Mouse (Mus musculus) cortical plate, adult 2 months (tissue): ENCODE data around the gene Mdm1. TPM values are rescaled to one million over a fixed set of nuclear protein-coding genes. Genes with fewer than 3 reads are reported as not detected.
"Not testable (repeated sequence)": the region's sequence is repeated elsewhere in the genome, so short reads cannot be mapped to it uniquely, and the experiment has no call there.

ENCODE experiments used
- H3K27ac ChIP-seq: fragments of 200-500 bp; 2 replicates; pipeline ENCODE4 v1.5.1; 2012; ENCODE audit warnings: low read length, control low read depth, inconsistent platforms; ENCODE audit not compliant: insufficient read depth
- H3K4me1 ChIP-seq: fragments of 200-500 bp; 2 replicates; pipeline ENCODE4 v1.6.1; 2011; ENCODE audit warnings: low read length; ENCODE audit not compliant: control insufficient read depth, insufficient read depth
- H3K4me3 ChIP-seq: fragments of 200-500 bp; 2 replicates; pipeline ENCODE4 v1.5.1; 2011; ENCODE audit warnings: mild to moderate bottlenecking, low read length, control low read depth; ENCODE audit not compliant: insufficient read depth
- CTCF ChIP-seq: fragments of 200-500 bp; IDR thresholded peaks from 2 replicates; pipeline ENCODE4 v1.5.1; 2011; ENCODE audit warnings: mild to moderate bottlenecking, control low read depth, low read length; ENCODE audit not compliant: insufficient read depth; ENCODE audit errors: extremely low read depth
- POLR2A ChIP-seq: fragments of 200-500 bp; IDR thresholded peaks from 2 replicates; pipeline ENCODE4 v1.6.1; 2011; ENCODE audit warnings: mild to moderate bottlenecking, low read length, control low read depth; ENCODE audit not compliant: insufficient read depth; ENCODE audit errors: extremely low read depth
- polyA plus RNA-seq: library from polyadenylated mRNA; depleted of rRNA; stranded (reverse); fragments of >200 nt; gene quantifications from 2 replicates; pipeline ENCODE4 v1.2.3, GENCODE M21; 2012

The Mdm1 gene
- polyA plus RNA-seq, 1 experiment: 12.0 TPM

DNA sequence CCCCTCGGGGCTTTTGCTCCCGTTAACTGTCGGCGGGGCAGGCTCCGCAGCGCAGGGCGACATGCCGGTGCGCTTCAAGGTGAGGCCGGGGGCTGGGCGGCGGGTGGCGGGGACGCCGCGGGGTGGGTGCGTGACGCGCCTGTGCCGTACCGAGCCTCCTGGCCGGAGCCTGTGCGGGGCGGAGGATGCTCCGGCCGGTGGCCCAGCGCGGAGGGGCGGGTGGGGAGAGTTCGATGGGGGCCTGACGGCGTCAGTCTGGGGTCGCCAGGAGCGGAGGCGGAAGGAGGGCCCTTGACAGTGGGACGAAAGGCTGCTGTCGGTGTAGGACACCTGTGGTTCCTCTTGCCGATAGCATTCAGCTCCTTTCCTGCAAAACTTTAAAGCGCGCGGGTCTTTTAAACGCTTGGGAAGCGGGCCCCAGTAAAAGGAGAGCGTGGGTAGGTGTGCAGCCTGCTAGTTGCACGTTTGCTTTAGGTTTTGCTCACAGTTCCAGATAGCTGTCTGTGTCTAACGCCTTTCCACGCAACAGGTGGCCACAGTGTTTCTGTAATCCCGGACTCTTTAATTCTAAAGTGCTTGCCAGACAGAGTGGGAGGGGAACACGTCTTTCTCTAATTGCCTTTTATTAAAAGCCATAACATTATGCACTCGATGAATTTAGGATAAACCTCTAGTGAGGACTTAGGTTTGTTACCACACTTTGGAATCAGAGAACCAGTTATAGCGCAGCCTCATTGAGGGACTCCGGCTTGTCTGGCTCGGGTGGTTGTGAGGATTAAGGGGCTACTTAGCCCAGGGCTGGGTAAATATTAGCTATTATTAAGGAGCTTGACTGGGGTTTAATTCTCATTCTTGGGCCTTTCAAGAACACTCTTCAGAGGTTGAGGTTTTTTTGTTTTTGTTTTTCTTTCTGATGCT lies 532 bp downstream of the Mdm1 start:
- TF ChIP-seq POLR2A: no peak
- TF ChIP-seq CTCF: no peak
- Histone ChIP-seq H3K27ac (no peak overlapping the region), H3K4me3 (peak overlapping the region; percentile 43), H3K4me1 (no peaks in the 10 kb centered on the region)

DNA sequence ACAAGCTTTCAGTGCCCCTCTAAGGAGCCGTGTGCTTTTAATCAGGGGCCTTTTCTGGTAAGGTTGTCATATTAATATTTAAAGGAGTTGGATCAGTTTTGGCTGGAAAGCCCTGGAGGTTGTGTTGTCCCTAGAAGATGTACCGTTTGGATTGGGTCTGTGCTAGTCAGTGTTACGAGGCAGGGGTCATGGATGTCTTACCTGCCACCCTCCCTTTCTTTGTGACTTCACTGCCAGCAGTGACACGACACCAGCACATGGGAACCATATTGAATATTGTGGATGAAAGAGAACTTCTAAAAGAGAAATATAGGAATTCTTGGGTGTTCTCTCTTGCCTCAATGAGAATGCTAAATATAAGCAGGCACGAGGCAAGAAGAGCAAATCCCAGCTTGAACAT lies 7.8 kb downstream of the Mdm1 start:
- Histone ChIP-seq H3K4me1 (no peaks in the 10 kb centered on the region), H3K4me3 (no peak overlapping the region), H3K27ac (no peak overlapping the region)
- no peak for TF ChIP-seq CTCF

- TF ChIP-seq POLR2A (no peak), CTCF (no peak)
- no peaks in the 10 kb centered on the region for H3K4me1 ChIP-seq
- H3K27ac ChIP-seq: no peak overlapping the region
- H3K4me3 ChIP-seq: no peak overlapping the region
Measured at GRCm38 (mm10) chr10:118150866-118151265, 9.3 kb downstream of the Mdm1 start.

- Histone ChIP-seq H3K4me3 (no peak overlapping the region), H3K4me1 (no peaks in the 10 kb centered on the region), H3K27ac (no peak overlapping the region)
- TF ChIP-seq POLR2A (no peak), CTCF (no peak)
Measured at GRCm38 (mm10) chr10:118155932-118156331, 14.3 kb downstream of the Mdm1 start.

DNA sequence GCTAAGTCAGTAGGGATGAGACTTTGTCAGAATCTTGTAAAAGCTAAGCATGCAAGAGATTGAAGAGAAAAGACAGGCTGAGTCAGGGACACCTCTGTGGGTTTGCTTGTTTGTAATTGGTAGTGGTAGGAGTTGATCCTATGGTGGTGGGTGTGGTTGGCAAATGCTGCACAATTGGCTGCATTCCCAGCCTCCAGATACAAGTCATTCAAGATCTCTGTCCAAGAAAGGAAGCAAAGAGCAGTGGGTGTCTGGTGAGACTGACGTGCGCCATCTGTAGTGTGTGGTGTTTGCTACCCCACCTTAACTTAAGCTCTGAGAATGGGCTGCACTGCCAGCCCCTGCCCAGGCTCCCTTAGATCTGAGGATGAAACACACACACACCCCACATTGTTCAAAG lies 19.5 kb downstream of the Mdm1 start:
- Histone ChIP-seq H3K4me1 (no peaks in the 10 kb centered on the region), H3K4me3 (no peak overlapping the region), H3K27ac (no peak overlapping the region)
- no peak for TF ChIP-seq CTCF
- no peak for TF ChIP-seq POLR2A

- Histone ChIP-seq H3K4me1 (peaks cover 2% of the 10 kb centered on the region; the same call in 1 of the 2 replicates), H3K4me3 (no peak overlapping the region), H3K27ac (no peak overlapping the region)
- TF ChIP-seq POLR2A: no peak
- no peak for TF ChIP-seq CTCF
Measured at GRCm38 (mm10) chr10:118169212-118169611, 27.6 kb downstream of the Mdm1 start.

DNA sequence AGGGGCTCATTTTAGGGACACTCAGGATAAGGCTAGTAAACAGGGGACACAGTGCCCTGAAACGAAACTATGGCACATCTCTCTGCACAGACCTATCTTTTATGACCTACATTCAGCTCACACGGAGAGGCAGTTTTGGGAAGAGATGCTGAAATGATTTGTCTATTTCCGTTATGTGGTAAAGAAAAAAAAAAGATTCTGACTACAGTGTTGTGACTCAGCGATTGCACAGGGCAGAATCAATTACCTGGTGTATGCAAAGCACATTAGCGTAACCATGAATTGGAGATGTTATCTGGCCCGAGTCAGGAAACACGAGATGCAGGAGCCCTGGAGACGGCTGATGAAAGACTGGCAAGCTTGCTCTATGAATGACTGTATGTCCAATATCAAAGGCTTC lies 30.8 kb downstream of the Mdm1 start:
- no peak for TF ChIP-seq POLR2A
- no peak for TF ChIP-seq CTCF
- no peak overlapping the region for H3K4me3 ChIP-seq
- H3K4me1 ChIP-seq: peaks cover 2% of the 10 kb centered on the region; the same call in 1 of the 2 replicates
- no peak overlapping the region for H3K27ac ChIP-seq

GRCm38 (mm10) chr10:118172876-118173275 lies 31.3 kb downstream of the Mdm1 start:
- no peak overlapping the region for H3K27ac ChIP-seq
- no peak overlapping the region for H3K4me3 ChIP-seq
- H3K4me1 ChIP-seq: peaks cover 2% of the 10 kb centered on the region; the same call in 1 of the 2 replicates
- no peak for TF ChIP-seq POLR2A
- no peak for TF ChIP-seq CTCF

DNA sequence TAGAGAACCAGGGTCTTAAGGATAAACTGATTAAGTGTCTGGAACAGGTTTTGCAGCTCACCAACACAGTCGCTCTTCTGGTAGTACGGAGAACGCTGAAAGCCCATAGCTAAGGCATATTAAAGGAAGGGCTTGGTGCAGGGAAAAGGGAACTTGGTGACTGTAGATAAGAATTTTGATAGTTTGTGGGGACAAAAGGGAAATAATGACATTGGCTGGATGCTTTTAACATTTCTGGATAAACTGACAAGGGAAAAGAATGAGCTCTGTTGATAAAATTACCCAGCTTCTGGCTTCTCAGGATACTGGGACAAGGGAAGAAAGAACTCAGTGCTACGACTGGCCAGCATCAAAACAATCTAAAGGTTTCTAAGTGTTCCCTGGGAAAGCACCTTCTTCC lies 33.9 kb downstream of the Mdm1 start:
- not testable (repeated sequence) for H3K4me1 ChIP-seq, H3K4me3 ChIP-seq, H3K27ac ChIP-seq

DNA sequence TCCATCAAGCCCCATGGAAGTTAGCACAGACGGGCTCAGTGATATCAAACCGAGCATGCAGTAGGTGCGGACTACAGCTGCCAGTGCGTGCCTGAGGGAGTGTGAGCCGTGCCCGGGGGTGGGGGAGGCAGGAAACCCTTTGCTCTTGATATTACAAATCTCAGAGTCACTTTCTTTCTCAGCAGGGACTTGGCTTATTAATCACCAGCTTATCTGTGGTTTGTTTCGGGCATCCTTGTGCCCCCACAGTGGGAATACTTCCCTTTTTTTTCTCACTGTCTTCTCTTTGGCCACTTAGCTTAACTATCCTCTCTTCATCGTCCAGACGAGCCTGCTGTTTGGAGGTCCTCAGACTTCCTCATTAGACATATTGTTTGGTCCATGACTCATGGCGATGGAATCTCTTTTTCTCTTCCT lies 37.1 kb downstream of the Mdm1 start:
- no peak overlapping the region for H3K27ac ChIP-seq
- TF ChIP-seq POLR2A: no peak
- no peak for TF ChIP-seq CTCF
- no peaks in the 10 kb centered on the region for H3K4me1 ChIP-seq
- no peak overlapping the region for H3K4me3 ChIP-seq
